Mouse (Mus musculus) cerebellum, adult 2 months (tissue): ENCODE data around the gene Pebp1. TPM values are rescaled to one million over a fixed set of nuclear protein-coding genes. Genes with fewer than 3 reads are reported as not detected.

Experiments used
- DNase-seq, 2 experiments: peaks; one replicate each; pipeline ENCODE4 v3.0.0; 2021
- H3K27ac ChIP-seq: fragments of 200-500 bp; 2 replicates; pipeline ENCODE4 v1.5.1; 2012; ENCODE audit warnings: low read length, control low read depth, inconsistent platforms; ENCODE audit not compliant: insufficient read depth
- H3K27me3 ChIP-seq: fragments of 200-500 bp; 2 replicates; pipeline ENCODE4 v1.6.1; 2012; ENCODE audit warnings: inconsistent platforms, mild to moderate bottlenecking, low read length, moderate library complexity; ENCODE audit not compliant: control insufficient read depth, insufficient read depth
- H3K4me1 ChIP-seq: fragments of 200-500 bp; 2 replicates; pipeline ENCODE4 v1.6.1; 2011; ENCODE audit warnings: low read length; ENCODE audit not compliant: control insufficient read depth, insufficient read depth
- H3K4me3 ChIP-seq: fragments of 200-500 bp; replicated peaks from 2 replicates; pipeline ENCODE3; 2011; ENCODE audit warnings: mild to moderate bottlenecking, low read depth, low read length, control low read depth; ENCODE audit not compliant: insufficient read depth
- CTCF ChIP-seq: fragments of 200-500 bp; IDR thresholded peaks from 2 replicates; pipeline ENCODE4 v1.5.1; 2011; ENCODE audit warnings: low read depth, mild to moderate bottlenecking, control low read depth, low read length, moderate library complexity, borderline replicate concordance; ENCODE audit not compliant: insufficient read depth
- POLR2A ChIP-seq: fragments of 200-500 bp; IDR thresholded peaks from 2 replicates; pipeline ENCODE4 v1.6.1; 2011; ENCODE audit warnings: low read length, control low read depth, borderline replicate concordance; ENCODE audit not compliant: insufficient read depth
- WGBS: fragments of 180-500 bp; shearing (Covaris S2); methylation state at CpG from one replicate; pipeline ENCODE4 v1.1.7; 2018; 5-methylcytosine and 5-hydroxymethylcytosine counted together
- polyA plus RNA-seq: library from polyadenylated mRNA; depleted of rRNA; stranded (reverse); fragments of >200 nt; gene quantifications from 2 replicates; pipeline ENCODE4 v1.2.3, GENCODE M21; 2012; rRNA removed

The Pebp1 gene
- polyA plus RNA-seq, 1 experiment, result 792 TPM

GRCm38 (mm10) chr5:117248351-117248750, 39.1 kb downstream of the Pebp1 start:
- Histone ChIP-seq H3K27ac (peak overlapping the region; percentile 1; the same call in 1 of the 2 replicates), H3K4me1 (peaks cover 19% of the 10 kb centered on the region), H3K4me3 (no peak overlapping the region), H3K27me3 (no peaks in the 10 kb centered on the region)
- peak; percentile 44 to 47 for DNase-seq
- 13% methylated on average over 10 of the region's 10 CpGs for WGBS
- TF ChIP-seq CTCF (no peak), POLR2A (no peak)

GRCm38 (mm10) chr5:117245170-117245569, 42.3 kb downstream of the Pebp1 start:
- TF ChIP-seq CTCF (no peak), POLR2A (no peak)
- no peak overlapping the region for H3K4me3 ChIP-seq
- WGBS, result 85% methylated on average over 8 of the region's 8 CpGs

DNA sequence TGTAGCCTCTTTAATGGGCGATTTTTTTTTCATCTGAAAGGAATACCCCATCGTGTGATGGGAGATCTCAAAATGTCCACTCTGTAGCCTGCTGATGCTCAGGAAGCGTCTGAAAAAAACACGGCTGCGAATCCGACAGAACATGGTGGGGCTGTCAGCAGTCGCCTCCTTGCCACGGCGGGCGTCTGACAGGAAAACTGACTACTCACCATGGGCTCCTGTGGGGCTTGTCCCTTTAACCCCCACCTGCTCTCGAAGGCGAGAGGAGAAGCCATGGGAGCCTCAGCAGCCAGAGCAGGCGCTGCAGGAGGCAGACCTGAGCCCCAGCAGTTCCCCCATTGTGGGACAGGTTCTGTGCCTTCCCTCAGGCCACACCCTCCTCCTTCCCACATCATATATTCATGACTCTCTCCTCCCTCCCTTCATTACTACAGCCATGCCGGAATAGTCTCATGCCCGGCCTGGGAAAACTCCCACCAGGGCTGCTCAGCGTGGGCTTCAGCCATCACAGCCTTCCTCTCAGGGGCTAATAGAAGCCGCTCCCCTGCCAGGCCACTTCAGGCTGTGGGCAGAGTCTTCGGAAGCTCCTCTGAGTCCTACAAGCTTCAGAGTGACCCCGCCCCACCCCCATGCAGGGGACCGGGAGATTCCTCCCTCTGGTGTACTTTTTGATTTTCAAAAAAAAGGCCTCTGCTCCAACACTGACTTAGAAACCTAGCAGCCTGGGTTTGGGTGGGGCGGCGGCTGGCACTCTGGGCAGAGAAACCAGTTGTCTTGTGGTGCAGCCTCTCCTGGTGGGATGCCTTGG, 44.5 kb downstream of the Pebp1 start:
- Histone ChIP-seq H3K27ac (peak overlapping the region; percentile 17), H3K4me1 (peaks cover 5% of the 10 kb centered on the region; the same call in 1 of the 2 replicates), H3K4me3 (peak overlapping the region; percentile 53), H3K27me3 (no peaks in the 10 kb centered on the region)
- no peak for TF ChIP-seq CTCF
- TF ChIP-seq POLR2A, result no peak
- 14% methylated on average over 22 of the region's 22 CpGs for WGBS
- DNase-seq, result peak; percentile 60 to 63

More at GRCm38 (mm10) chr5:117245170-117245569, 42.3 kb downstream of the Pebp1 start:
- H3K4me1 ChIP-seq, result peaks cover 12% of the 10 kb centered on the region
- no peaks in the 10 kb centered on the region for H3K27me3 ChIP-seq
- DNase-seq, result no peak
- no peak overlapping the region for H3K27ac ChIP-seq

DNA sequence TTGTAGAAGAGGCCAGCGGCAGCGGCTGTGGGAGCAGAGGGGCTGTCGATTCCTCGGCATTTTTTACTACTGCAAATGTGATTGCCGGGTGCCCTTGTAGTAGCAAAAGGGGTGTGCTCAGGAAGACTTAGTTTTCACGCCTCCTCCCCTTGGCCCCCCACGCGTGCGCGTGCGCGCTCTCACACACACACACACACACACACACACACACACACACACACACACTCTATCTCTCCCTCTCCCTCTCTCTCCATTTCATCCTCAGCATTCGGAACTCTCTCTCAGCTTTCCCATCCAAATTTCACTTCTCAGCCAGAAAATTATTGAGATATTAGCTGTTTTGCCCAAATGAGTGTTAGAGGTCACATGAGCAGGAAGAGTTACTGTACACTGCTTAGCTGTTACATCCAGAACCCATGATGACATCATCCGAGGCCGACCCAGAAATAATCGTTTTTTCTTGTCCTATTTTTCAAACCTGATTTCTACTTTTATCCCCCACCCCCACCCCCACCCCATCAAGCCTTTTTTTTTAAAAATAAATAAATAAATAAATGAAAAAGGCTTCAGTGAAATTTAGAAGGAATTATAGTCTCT, 45.4 kb downstream of the Pebp1 start:
- Histone ChIP-seq H3K4me1 (peaks cover 5% of the 10 kb centered on the region; the same call in 1 of the 2 replicates), H3K27ac (peak overlapping the region; percentile 9; the same call in 1 of the 2 replicates), H3K27me3 (no peaks in the 10 kb centered on the region), H3K4me3 (peak overlapping the region; percentile 81)
- peak; percentile 79 to 81 for DNase-seq
- TF ChIP-seq POLR2A, result peak; percentile 28; the same call in 1 of the 2 replicates
- TF ChIP-seq CTCF, result no peak
- 7% methylated on average over 16 of the region's 16 CpGs for WGBS

- Histone ChIP-seq H3K4me1 (peaks cover 5% of the 10 kb centered on the region; the same call in 1 of the 2 replicates), H3K4me3 (peak overlapping the region; percentile 88), H3K27ac (peak overlapping the region; percentile 95), H3K27me3 (no peaks in the 10 kb centered on the region)
- TF ChIP-seq POLR2A, result peak; percentile 9; the same call in 1 of the 2 replicates
- no peak for TF ChIP-seq CTCF
- WGBS, result 3% methylated on average over 32 of the region's 32 CpGs
- DNase-seq, result peak; percentile 68 to 80
These were observed 46.6 kb downstream of the Pebp1 start for GRCm38 (mm10) chr5:117240761-117241322.

- no peaks in the 10 kb centered on the region for H3K27me3 ChIP-seq
- WGBS, result 3% methylated on average over 12 of the region's 12 CpGs
- TF ChIP-seq POLR2A, result peak; percentile 47; the same call in 1 of the 2 replicates
- TF ChIP-seq CTCF, result no peak
- peak overlapping the region; percentile 88 for H3K4me3 ChIP-seq
- H3K27ac ChIP-seq, result peak overlapping the region; percentile 95
- peak; percentile 65 to 73 for DNase-seq
- H3K4me1 ChIP-seq, result peaks cover 5% of the 10 kb centered on the region; the same call in 1 of the 2 replicates
These were observed 47.1 kb downstream of the Pebp1 start for GRCm38 (mm10) chr5:117240321-117240731.

DNA sequence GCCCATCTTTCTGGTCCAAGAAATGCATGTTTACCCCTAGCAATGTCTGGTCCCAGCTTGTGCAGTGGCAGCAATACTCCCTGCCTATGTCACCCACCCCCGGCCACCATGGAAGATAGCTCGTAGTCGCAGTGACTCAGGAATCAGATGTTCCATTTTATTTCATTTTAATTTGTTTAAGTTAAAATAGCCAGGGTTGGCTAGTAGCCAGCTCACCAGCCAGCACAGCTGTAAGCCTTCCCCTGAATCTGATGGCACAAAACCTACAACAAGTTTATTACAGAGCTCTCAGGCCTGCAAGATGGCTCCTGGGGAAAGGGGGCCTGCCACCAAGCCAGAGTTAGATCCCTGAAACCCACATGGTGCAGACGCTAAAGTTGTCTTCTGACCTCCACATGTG, 48.3 kb downstream of the Pebp1 start:
- no peak overlapping the region for H3K27ac ChIP-seq
- H3K27me3 ChIP-seq, result no peaks in the 10 kb centered on the region
- no peak for DNase-seq
- H3K4me1 ChIP-seq, result no peaks in the 10 kb centered on the region
- no peak overlapping the region for H3K4me3 ChIP-seq
- TF ChIP-seq POLR2A, result no peak
- no peak for TF ChIP-seq CTCF
- 88% methylated on average over 4 of the region's 4 CpGs for WGBS

- Histone ChIP-seq H3K27me3 (no peaks in the 10 kb centered on the region), H3K4me1 (no peaks in the 10 kb centered on the region), H3K27ac (no peak overlapping the region), H3K4me3 (no peak overlapping the region)
- no peak for DNase-seq
- 73% methylated on average over 5 of the region's 5 CpGs for WGBS
- TF ChIP-seq CTCF (no peak), POLR2A (no peak)
These were observed 50.9 kb downstream of the Pebp1 start for GRCm38 (mm10) chr5:117236540-117236939.

Other genes with a start within 250 kb of the Pebp1 start
- gene Suds3, start 171.5 kb downstream of the Pebp1 start, polyA plus RNA-seq, result 119 and 127 TPM in 2 replicates
- 43.6 and 47.0 TPM in 2 replicates for gene Taok3, start 167.5 kb downstream of the Pebp1 start, polyA plus RNA-seq
- gene Vsig10, start 31.5 kb upstream of the Pebp1 start, polyA plus RNA-seq, result 3.7 and 3.9 TPM in 2 replicates
- 235 and 238 TPM in 2 replicates for gene Wsb2, start 69.7 kb upstream of the Pebp1 start, polyA plus RNA-seq
- gene Rfc5, start 101.4 kb upstream of the Pebp1 start, polyA plus RNA-seq, result 9.9 and 10.4 TPM in 2 replicates
- 12.1 and 13.7 TPM in 2 replicates for gene Ksr2, start 126.4 kb upstream of the Pebp1 start, polyA plus RNA-seq